Mouse (Mus musculus): Measurements from ENCODE around the gene Ripor3. TPM values are rescaled to one million over a fixed set of nuclear protein-coding genes. Genes with fewer than 3 reads are reported as not detected.

Gene Ripor3
- total and polyA plus RNA-seq, 3 experiments = 0.17 TPM; not detected in 2

GRCm38 (mm10) chr2:168019201-168019715 is 8.8 kb upstream of the Ripor3 start:
- no peak for DNase-seq (ENCODE audit: extremely low read depth)
- in situ Hi-C loops (cut with MboI; ENCODE audit: low pct_ligation_motif_present, low pct_unique_long_range_greater_than_20kb, low sequenced_read_pairs) (no loop called here), dilution Hi-C loops (cut with MboI; ENCODE audit: extremely low pct_ligation_motif_present, extremely low pct_unique_long_range_greater_than_20kb, low sequenced_read_pairs) (no loop called here)
- TF ChIP-seq POLR2A (IDR thresholded peaks at IDR 0.05; ENCODE audit: low read depth, low read length) (no peak), HCFC1 (IDR thresholded peaks at IDR 0.05; ENCODE audit: low read depth, low read length) (no peak)
- Histone ChIP-seq H3K4me2 (ENCODE audit: insufficient read depth, low read depth, poor library complexity, severe bottlenecking) (no peak overlapping the region), H3K36me3 (replicated peaks in 1 of 2; ENCODE audit: control insufficient read depth in 1 of 2, insufficient read depth in 1 of 2, low read length in 1 of 2) (no peaks in the 10 kb centered on the region), H3K4me3 (replicated peaks in 1 of 3; ENCODE audit: low read depth in 2 of 3, low read length in 2 of 3, poor library complexity in 1 of 3) (no peak overlapping the region), H3K79me2 (replicated peaks; ENCODE audit: control insufficient read depth, extremely low read depth, insufficient read depth, poor library complexity, severe bottlenecking) (no peaks in the 10 kb centered on the region), H3K4me1 (ENCODE audit: control insufficient read depth in 1 of 2, insufficient read depth in 2 of 2) (peaks cover 0 to 11% of the 10 kb centered on the region in 2 experiments; a peak in 2 of 4 replicates), H3K27ac (ENCODE audit: insufficient read depth, low read depth) (no peak overlapping the region), H3K27me3 (replicated peaks) (peaks cover 72% of the 10 kb centered on the region), H3K9ac (ENCODE audit: insufficient read depth, low read depth) (no peak overlapping the region), H3K9me3 (replicated peaks; ENCODE audit: low read length) (peaks cover 7% of the 10 kb centered on the region)

DNA sequence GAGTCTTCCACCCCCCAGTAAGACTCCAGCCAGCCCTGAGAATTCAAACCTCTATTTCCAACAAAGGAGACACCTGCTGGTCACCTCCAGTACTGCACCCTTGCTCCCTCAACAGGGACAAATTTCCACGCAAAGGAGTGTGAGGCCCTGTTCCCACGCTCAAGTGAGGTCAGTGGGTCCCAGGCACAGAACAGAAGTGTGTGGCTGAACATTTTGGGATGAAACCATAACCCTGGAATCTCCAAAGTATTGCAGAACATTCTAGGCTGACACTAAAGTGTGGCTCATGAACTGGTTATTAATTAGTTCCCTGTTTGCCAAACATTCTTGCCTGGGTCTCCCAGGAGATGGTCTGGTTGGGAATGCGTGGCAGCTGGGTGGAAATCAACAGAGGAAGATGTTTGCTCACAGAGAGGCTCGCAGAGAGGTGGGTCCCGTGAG is 6.6 kb upstream of the Ripor3 start:
- TF ChIP-seq ZC3H11A (IDR thresholded peaks at IDR 0.05; ENCODE audit: low read depth, low read length) = no peak
- TF ChIP-seq MAX (IDR thresholded peaks at IDR 0.05; ENCODE audit: low read length) = no peak
- TF ChIP-seq CTCF (conservative IDR thresholded peaks at IDR 0.05 in 1 of 2, IDR thresholded peaks at IDR 0.05 in 1 of 2; ENCODE audit: low read depth in 2 of 2, low read length in 2 of 2) = peak; percentile 76 to 88
- peak; percentile 39 for TF ChIP-seq RAD21 (IDR thresholded peaks at IDR 0.05; ENCODE audit: low read depth, low read length)
- peak; percentile 79 for TF ChIP-seq SMC3 (IDR thresholded peaks at IDR 0.05; ENCODE audit: low read depth, low read length)
- no peaks in the 10 kb centered on the region for H3K36me3 ChIP-seq (replicated peaks in 1 of 2; ENCODE audit: control insufficient read depth in 1 of 2, insufficient read depth in 1 of 2, low read length in 1 of 2)
- DNase-seq (ENCODE audit: extremely low read depth) = peak; percentile 45
- H3K4me3 ChIP-seq (replicated peaks in 1 of 3; ENCODE audit: low read depth in 2 of 3, low read length in 2 of 3, poor library complexity in 1 of 3) = no peak overlapping the region
- in situ Hi-C loops (cut with MboI; ENCODE audit: low pct_ligation_motif_present, low pct_unique_long_range_greater_than_20kb, low sequenced_read_pairs) (no loop called here), dilution Hi-C loops (cut with MboI; ENCODE audit: extremely low pct_ligation_motif_present, extremely low pct_unique_long_range_greater_than_20kb, low sequenced_read_pairs) (no loop called here)
- no peaks in the 10 kb centered on the region for H3K9me3 ChIP-seq (replicated peaks; ENCODE audit: low read length)
- peaks cover 0 to 3% of the 10 kb centered on the region in 2 experiments; a peak in 1 of 4 replicates for H3K4me1 ChIP-seq (ENCODE audit: control insufficient read depth in 1 of 2, insufficient read depth in 2 of 2)
- no peaks in the 10 kb centered on the region for H3K79me2 ChIP-seq (replicated peaks; ENCODE audit: control insufficient read depth, extremely low read depth, insufficient read depth, poor library complexity, severe bottlenecking)
- H3K9ac ChIP-seq (ENCODE audit: insufficient read depth, low read depth) = no peak overlapping the region
- no peak overlapping the region for H3K4me2 ChIP-seq (ENCODE audit: insufficient read depth, low read depth, poor library complexity, severe bottlenecking)
- no peak overlapping the region for H3K27ac ChIP-seq (ENCODE audit: insufficient read depth, low read depth)
- H3K27me3 ChIP-seq (replicated peaks) = peaks cover 66% of the 10 kb centered on the region

DNA sequence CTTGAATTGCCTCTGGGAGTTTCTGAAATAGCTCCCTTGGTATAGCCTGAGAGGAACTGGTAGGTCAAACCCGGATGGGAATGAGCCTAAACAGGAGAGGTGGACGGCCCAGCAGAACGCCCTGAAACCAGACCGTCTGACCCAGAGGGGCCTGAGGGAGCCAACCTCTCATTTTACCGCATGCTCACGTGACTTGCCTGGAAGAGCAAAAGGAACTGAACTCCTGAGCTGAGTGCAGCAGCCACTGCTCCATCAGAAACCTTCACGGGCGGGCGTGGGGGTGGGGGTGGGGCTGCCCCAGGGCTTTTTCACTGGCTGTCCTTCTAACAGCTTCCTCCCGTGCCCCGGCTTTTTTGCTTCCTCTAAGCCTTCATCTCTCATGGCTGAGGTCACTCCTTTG is 475 bp upstream of the Ripor3 start:
- in situ Hi-C loops (cut with MboI; ENCODE audit: low pct_ligation_motif_present, low pct_unique_long_range_greater_than_20kb, low sequenced_read_pairs) (no loop called here), dilution Hi-C loops (cut with MboI; ENCODE audit: extremely low pct_ligation_motif_present, extremely low pct_unique_long_range_greater_than_20kb, low sequenced_read_pairs) (no loop called here)
- H3K9ac ChIP-seq (ENCODE audit: insufficient read depth, low read depth) = no peak overlapping the region
- no peak for DNase-seq (ENCODE audit: extremely low read depth)
- H3K27ac ChIP-seq (ENCODE audit: insufficient read depth, low read depth) = no peak overlapping the region
- H3K9me3 ChIP-seq (replicated peaks; ENCODE audit: low read length) = no peaks in the 10 kb centered on the region
- no peak overlapping the region for H3K4me3 ChIP-seq (replicated peaks in 1 of 3; ENCODE audit: low read depth in 2 of 3, low read length in 2 of 3, poor library complexity in 1 of 3)
- no peaks in the 10 kb centered on the region for H3K36me3 ChIP-seq (replicated peaks in 1 of 2; ENCODE audit: control insufficient read depth in 1 of 2, insufficient read depth in 1 of 2, low read length in 1 of 2)
- peaks cover 3 to 20% of the 10 kb centered on the region in 2 experiments for H3K4me1 ChIP-seq (ENCODE audit: control insufficient read depth in 1 of 2, insufficient read depth in 2 of 2)
- TF ChIP-seq E2F4 (IDR thresholded peaks at IDR 0.05; ENCODE audit: insufficient replicate concordance, low read depth, low read length) = no peak
- no peak for TF ChIP-seq MAFK (IDR thresholded peaks at IDR 0.05; ENCODE audit: insufficient replicate concordance, low read length)
- no peak for TF ChIP-seq RAD21 (IDR thresholded peaks at IDR 0.05; ENCODE audit: low read depth, low read length)
- TF ChIP-seq USF2 (conservative IDR thresholded peaks at IDR 0.05; ENCODE audit: low read depth, low read length) = peak; percentile 41
- no peak for TF ChIP-seq MAZ (IDR thresholded peaks at IDR 0.05; ENCODE audit: low read depth, low read length)
- no peak for TF ChIP-seq POLR2A (IDR thresholded peaks at IDR 0.05; ENCODE audit: low read depth, low read length)
- no peak for TF ChIP-seq CHD1 (IDR thresholded peaks at IDR 0.05; ENCODE audit: low read depth, low read length)
- TF ChIP-seq ELF1 (IDR thresholded peaks at IDR 0.05; ENCODE audit: low read depth, low read length) = no peak
- no peak for TF ChIP-seq JUN (IDR thresholded peaks at IDR 0.05; ENCODE audit: insufficient read depth, low read depth, low read length)
- TF ChIP-seq NELFE (IDR thresholded peaks at IDR 0.05; ENCODE audit: low read depth, low read length) = no peak
- no peak for TF ChIP-seq CTCF (conservative IDR thresholded peaks at IDR 0.05 in 1 of 2, IDR thresholded peaks at IDR 0.05 in 1 of 2; ENCODE audit: low read depth in 2 of 2, low read length in 2 of 2)
- TF ChIP-seq BHLHE40 (IDR thresholded peaks at IDR 0.05; ENCODE audit: low read depth, low read length) = peak; percentile 80
- no peak for TF ChIP-seq CHD2 (IDR thresholded peaks at IDR 0.05; ENCODE audit: low read length)
- no peak for TF ChIP-seq IRF4 (IDR thresholded peaks at IDR 0.05; ENCODE audit: low read depth, low read length)
- peak; percentile 62 for TF ChIP-seq USF1 (IDR thresholded peaks at IDR 0.05; ENCODE audit: low read depth, low read length)
- no peaks in the 10 kb centered on the region for H3K79me2 ChIP-seq (replicated peaks; ENCODE audit: control insufficient read depth, extremely low read depth, insufficient read depth, poor library complexity, severe bottlenecking)
- H3K27me3 ChIP-seq (replicated peaks) = peaks cover 48% of the 10 kb centered on the region
- H3K4me2 ChIP-seq (ENCODE audit: insufficient read depth, low read depth, poor library complexity, severe bottlenecking) = peak overlapping the region; percentile 35

Data from CH12.LX (cell line).